Mouse (Mus musculus) liver, embryonic 12.5 days (tissue): ENCODE data around the gene Uggt1. TPM values are rescaled to one million over a fixed set of nuclear protein-coding genes. Genes with fewer than 3 reads are reported as not detected.
A peak's percentile ranks its signal among the peaks of the same experiment; 100 is the strongest.

Source experiments
- ATAC-seq: fragments of 200-750 bp; cut with Nextera tagmentation; 2 replicates; pipeline ENCODE4 v1.8.0; 2017; ENCODE audit warnings: moderate number of reproducible peaks, mild to moderate bottlenecking, moderate library complexity
- H3K27ac ChIP-seq: fragments of 300-500 bp; sonication (generic); 2 replicates; pipeline ENCODE4 v1.5.1; 2016; ENCODE audit warnings: mild to moderate bottlenecking
- H3K27me3 ChIP-seq: fragments of 300-500 bp; sonication (generic); replicated peaks from 2 replicates; pipeline ENCODE4 v1.6.1; 2016; ENCODE audit warnings: mild to moderate bottlenecking, moderate library complexity
- H3K36me3 ChIP-seq: fragments of 300-500 bp; sonication (generic); 2 replicates; pipeline ENCODE4 v1.6.1; 2016; ENCODE audit warnings: mild to moderate bottlenecking, moderate library complexity
- H3K4me1 ChIP-seq: fragments of 300-500 bp; sonication (generic); 2 replicates; pipeline ENCODE4 v1.6.1; 2016
- H3K4me2 ChIP-seq: fragments of 300-500 bp; sonication (generic); 2 replicates; pipeline ENCODE4 v1.6.1; 2016; ENCODE audit warnings: mild to moderate bottlenecking, moderate library complexity
- H3K4me3 ChIP-seq: fragments of 300-500 bp; sonication (generic); 2 replicates; pipeline ENCODE4 v1.5.1; 2016; ENCODE audit warnings: mild to moderate bottlenecking, moderate library complexity
- H3K9ac ChIP-seq: fragments of 300-500 bp; sonication (generic); 2 replicates; pipeline ENCODE4 v1.6.1; 2016; ENCODE audit warnings: mild to moderate bottlenecking, moderate library complexity
- H3K9me3 ChIP-seq: fragments of 300-500 bp; sonication (generic); replicated peaks from 2 replicates; pipeline ENCODE4 v1.6.1; 2016; ENCODE audit warnings: mild to moderate bottlenecking, moderate library complexity
- WGBS: fragments of 180-500 bp; shearing (Covaris S2); methylation state at CpG from one replicate; pipeline ENCODE4 v1.1.7; 2016; ENCODE audit not compliant: insufficient replicate concordance; 5-methylcytosine and 5-hydroxymethylcytosine counted together
- polyA plus RNA-seq: library from polyadenylated mRNA; unstranded; fragments of >200 nt; fragmentation: Nextera tagmentation; extraction: Ambion mirVana; gene quantifications from 2 replicates; pipeline ENCODE4 v1.2.1, GENCODE M21; 2016

Gene Uggt1
- polyA plus RNA-seq, 1 experiment from 2014 or later: 28.5 TPM

DNA sequence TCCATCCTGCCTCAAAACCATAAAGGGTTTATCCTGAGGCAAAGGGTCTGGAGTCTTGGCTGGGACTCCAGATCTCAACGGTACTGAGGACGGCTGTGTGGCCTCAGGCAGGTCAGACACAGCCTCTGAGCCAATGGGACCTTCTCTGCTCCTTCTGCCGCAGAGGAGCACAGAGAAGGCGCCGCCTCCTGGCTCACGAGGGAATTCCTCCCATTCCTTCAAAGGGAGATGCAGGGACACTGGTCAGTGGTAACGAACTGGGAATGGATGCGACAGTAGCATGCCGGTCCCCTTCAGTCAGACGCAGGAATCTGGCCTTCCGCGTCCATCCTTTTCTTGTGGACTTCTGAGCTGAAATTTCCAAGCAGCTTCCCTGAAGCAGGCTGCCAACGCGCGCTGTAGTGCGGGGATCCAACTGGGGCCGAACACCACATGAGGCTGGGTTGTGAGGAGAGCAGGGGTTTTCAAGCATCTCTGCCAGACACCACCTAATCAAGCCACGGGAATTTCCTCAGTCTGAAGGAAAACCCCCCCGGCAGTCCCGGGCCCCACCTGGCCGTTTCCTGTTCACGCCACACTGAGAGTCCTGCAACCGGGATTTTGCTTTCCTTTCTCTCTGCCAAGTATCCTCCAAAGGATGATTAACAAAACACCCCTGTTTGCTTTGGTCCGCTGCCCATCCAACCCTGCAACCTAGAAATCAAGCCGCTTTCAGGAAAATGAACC lies 10.3 kb upstream of the Uggt1 start:
- peak overlapping the region; percentile 31; the same call in 1 of the 2 replicates for H3K4me2 ChIP-seq
- H3K9me3 ChIP-seq: peaks cover 8% of the 10 kb centered on the region
- no peak for ATAC-seq
- peaks cover 11% of the 10 kb centered on the region; the same call in 1 of the 2 replicates for H3K4me1 ChIP-seq
- H3K36me3 ChIP-seq: no peaks in the 10 kb centered on the region
- H3K27ac ChIP-seq: no peak overlapping the region
- WGBS: 21% methylated on average over 25 of the region's 25 CpGs
- H3K27me3 ChIP-seq: peaks cover 29% of the 10 kb centered on the region
- H3K4me3 ChIP-seq: no peak overlapping the region
- peak overlapping the region; percentile 27; the same call in 1 of the 2 replicates for H3K9ac ChIP-seq

DNA sequence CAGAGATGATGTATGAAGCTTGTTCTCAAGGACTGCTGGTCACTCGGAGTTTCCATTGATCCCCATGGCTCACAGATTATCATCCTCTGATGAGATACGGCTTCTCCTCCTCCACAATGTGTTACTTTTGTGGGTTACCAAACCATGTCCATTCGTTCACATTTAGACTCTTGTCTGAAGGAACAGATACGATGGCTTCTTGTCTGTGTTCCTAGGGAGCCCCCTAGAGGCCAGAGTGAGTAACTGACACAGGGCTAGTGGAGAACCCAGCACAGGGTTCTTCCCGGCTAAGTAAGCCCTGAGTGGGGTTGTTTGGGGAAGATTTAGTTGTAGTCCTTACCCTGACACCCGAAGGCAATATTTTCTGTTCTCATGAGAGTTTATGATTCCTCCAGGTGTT lies 8.3 kb upstream of the Uggt1 start:
- H3K27me3 ChIP-seq: peaks cover 29% of the 10 kb centered on the region
- no peak overlapping the region for H3K9ac ChIP-seq
- WGBS: 3% methylated on average over 6 of the region's 6 CpGs

DNA sequence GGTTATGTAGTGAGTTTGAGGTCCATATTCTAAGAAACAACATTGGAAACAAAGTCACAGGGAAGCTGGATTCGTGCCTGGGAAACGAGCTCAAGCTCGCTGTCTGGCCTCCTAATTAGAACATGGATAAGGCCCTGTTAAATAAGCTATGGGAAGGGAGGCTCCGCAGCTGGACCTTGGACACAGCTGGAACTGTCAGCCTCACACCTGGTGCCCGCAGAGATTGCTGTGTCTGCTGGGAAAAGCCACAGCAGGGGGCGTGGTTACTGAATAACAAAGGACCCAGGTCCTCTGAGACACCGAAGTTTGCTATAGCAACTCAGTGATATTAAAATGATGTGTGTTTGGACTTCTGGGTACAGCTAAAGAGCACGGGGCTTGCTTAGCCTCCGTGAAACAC lies 6.9 kb upstream of the Uggt1 start:
- H3K4me1 ChIP-seq: peaks cover 11% of the 10 kb centered on the region; the same call in 1 of the 2 replicates
- ATAC-seq: no peak

More for the DNA sequence above, 8.3 kb upstream of the Uggt1 start:
- Histone ChIP-seq H3K36me3 (no peaks in the 10 kb centered on the region), H3K27ac (no peak overlapping the region), H3K4me2 (no peak overlapping the region), H3K4me3 (no peak overlapping the region), H3K4me1 (peaks cover 11% of the 10 kb centered on the region; the same call in 1 of the 2 replicates), H3K9me3 (peaks cover 8% of the 10 kb centered on the region)
- ATAC-seq: 0 out of 2 replicates have a peak, but pooled peaks have one; percentile 51

DNA sequence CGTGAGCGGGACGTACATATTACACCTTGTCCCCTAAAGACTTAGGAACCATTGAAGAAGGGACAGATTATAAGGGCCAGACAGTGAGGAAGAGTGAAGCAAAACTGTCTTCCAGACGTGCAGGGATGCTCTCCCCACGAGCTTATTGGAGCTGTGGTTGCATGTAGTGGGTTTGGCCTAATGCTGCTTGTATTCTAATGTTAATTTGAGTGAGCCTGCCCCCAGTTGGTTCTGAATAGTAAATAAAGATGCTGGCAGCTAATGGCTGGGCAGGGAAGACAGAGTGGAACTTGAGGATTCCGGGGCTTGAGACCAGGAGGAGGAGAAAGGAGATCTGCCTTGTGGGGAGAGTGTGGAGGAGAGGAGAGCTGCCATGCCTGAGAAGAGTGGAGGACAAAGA lies 2.2 kb upstream of the Uggt1 start:
- WGBS: 62% methylated on average over 6 of the region's 6 CpGs
- no peaks in the 10 kb centered on the region for H3K9me3 ChIP-seq

More for the DNA sequence above, 6.9 kb upstream of the Uggt1 start:
- H3K36me3 ChIP-seq: no peaks in the 10 kb centered on the region
- H3K27ac ChIP-seq: no peak overlapping the region
- H3K27me3 ChIP-seq: peaks cover 29% of the 10 kb centered on the region
- WGBS: 34% methylated on average over 9 of the region's 9 CpGs
- H3K4me2 ChIP-seq: no peak overlapping the region
- H3K9ac ChIP-seq: no peak overlapping the region
- no peak overlapping the region for H3K4me3 ChIP-seq
- peaks cover 3% of the 10 kb centered on the region for H3K9me3 ChIP-seq

DNA sequence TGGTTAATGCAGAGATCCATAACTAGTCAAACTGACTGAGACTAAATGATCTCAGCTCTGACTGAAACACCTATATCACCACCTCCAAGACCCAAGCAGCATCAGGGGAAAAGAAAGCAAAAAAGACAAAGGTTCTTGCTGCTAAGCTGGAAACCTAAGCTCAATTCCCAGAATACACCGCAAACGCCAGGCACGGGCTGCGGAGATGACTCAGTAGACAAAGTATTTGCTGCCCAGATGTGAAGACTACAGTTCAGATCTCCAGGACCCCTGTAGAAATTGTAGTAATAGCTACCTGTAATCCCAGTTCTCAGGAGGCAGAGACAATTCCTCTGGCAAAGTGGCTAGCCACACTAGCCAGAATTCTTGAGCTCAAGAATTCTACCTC lies 302 bp upstream of the Uggt1 start:
- H3K27me3 ChIP-seq: no peaks in the 10 kb centered on the region; the same call in 1 of the 2 replicates
- H3K9ac ChIP-seq: no peak overlapping the region
- H3K36me3 ChIP-seq: no peaks in the 10 kb centered on the region
- ATAC-seq: no peak
- 0 out of 2 replicates have a peak overlapping the region, but pooled peaks have one; percentile 96 for H3K4me3 ChIP-seq
- WGBS: 82% methylated on average over 4 of the region's 4 CpGs
- peaks cover 37% of the 10 kb centered on the region for H3K4me1 ChIP-seq
- H3K4me2 ChIP-seq: peak overlapping the region; percentile 88
- no peaks in the 10 kb centered on the region for H3K9me3 ChIP-seq
- no peak overlapping the region for H3K27ac ChIP-seq

More for the DNA sequence above, 2.2 kb upstream of the Uggt1 start:
- no peak for ATAC-seq
- Histone ChIP-seq H3K4me1 (peaks cover 25% of the 10 kb centered on the region), H3K27ac (no peak overlapping the region), H3K36me3 (no peaks in the 10 kb centered on the region), H3K4me2 (no peak overlapping the region), H3K4me3 (no peak overlapping the region), H3K27me3 (no peaks in the 10 kb centered on the region; the same call in 1 of the 2 replicates), H3K9ac (no peak overlapping the region)

DNA sequence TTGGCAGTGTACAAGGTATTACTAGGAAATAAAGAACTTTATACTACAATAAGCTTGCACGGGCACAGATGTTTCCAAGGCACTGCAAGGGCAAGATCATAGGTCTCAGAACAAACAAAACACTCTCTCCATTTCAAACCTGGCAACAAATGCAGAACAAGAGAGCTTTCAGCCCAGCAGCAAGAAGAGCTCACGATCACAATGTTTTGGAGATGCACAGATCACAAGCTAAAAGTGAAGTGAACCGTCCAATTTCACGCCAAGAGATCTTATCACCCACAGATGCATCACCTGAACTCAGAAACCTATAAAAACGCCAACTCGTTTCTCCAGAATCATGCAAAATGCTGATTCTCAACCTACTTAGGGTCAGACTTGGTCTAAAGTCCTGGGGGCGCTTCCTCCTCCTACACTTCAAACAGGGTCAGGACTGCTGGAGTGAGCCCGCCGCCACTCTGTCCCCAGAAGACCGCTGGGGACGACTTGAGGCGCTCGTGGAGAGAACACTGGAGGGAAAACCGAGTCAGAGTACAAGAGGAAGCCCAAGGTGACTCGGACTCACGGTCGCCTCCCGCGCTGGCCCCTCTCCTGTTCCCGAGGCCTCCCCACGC lies 968 bp downstream of the Uggt1 start:
- H3K27ac ChIP-seq: peak overlapping the region; percentile 89
- WGBS: 2% methylated on average over 21 of the region's 21 CpGs
- no peaks in the 10 kb centered on the region for H3K27me3 ChIP-seq
- H3K9ac ChIP-seq: peak overlapping the region; percentile 90
- no peaks in the 10 kb centered on the region for H3K36me3 ChIP-seq
- ATAC-seq: no peak
- no peaks in the 10 kb centered on the region for H3K9me3 ChIP-seq
- H3K4me2 ChIP-seq: peak overlapping the region; percentile 88
- H3K4me3 ChIP-seq: peak overlapping the region; percentile 96
- peaks cover 37% of the 10 kb centered on the region for H3K4me1 ChIP-seq

DNA sequence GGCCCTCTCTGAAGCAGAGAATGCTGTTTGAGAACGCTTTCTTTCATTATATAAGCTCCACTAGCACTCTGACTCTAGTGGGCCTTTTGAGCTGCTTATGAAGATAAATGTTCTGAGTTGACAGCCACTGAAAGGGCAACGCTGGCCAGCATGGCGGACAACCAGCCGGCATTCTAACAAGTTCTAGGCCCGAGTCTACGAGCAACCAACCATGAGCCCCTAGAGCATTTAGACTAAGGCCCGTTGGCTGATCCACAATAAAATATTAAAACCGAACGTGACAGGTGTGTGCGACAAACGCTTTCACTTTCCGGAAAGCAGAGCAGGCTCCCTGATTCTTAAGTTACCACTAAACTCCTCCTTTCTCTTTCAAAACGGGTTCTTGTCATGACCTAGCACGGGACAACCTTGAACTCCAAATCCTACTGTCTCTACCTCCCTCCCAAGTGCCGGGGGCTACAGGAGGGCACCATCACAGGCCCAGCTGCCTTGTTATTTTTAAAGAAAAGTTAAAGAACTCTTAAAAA lies 2.6 kb downstream of the Uggt1 start:
- Histone ChIP-seq H3K27ac (no peak overlapping the region), H3K27me3 (no peaks in the 10 kb centered on the region), H3K4me3 (no peak overlapping the region), H3K4me2 (peak overlapping the region; percentile 88; the same call in 1 of the 2 replicates), H3K4me1 (peaks cover 37% of the 10 kb centered on the region), H3K9me3 (no peaks in the 10 kb centered on the region), H3K9ac (no peak overlapping the region), H3K36me3 (0 out of 2 replicates have a peak, but pooled peaks cover 4% of the 10 kb centered on the region)
- WGBS: 86% methylated on average over 15 of the region's 15 CpGs
- ATAC-seq: no peak

DNA sequence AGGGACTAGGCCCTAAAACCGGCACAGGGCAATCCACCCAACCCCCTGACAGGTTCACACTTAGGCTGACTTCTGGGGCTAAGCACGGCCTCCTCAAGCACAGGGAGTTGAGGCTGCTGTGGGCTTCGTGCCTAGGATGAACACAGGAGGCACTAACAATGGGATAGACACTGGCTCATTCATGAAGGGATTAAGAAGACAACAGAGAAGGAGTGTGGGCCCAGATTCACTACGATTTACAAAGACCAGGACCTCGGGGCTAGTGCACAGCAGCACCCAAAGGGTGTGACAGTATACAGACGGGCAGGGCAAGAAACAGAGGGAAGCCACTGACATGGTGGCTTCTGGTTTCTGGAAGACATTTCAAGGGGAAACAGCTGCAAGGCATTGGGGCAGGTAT lies 4.3 kb downstream of the Uggt1 start:
- Histone ChIP-seq H3K4me2 (no peak overlapping the region), H3K9me3 (no peaks in the 10 kb centered on the region), H3K27ac (no peak overlapping the region), H3K27me3 (no peaks in the 10 kb centered on the region), H3K9ac (no peak overlapping the region), H3K4me1 (peaks cover 37% of the 10 kb centered on the region), H3K36me3 (0 out of 2 replicates have a peak, but pooled peaks cover 6% of the 10 kb centered on the region), H3K4me3 (no peak overlapping the region)
- no peak for ATAC-seq
- WGBS: 74% methylated on average over 6 of the region's 6 CpGs

DNA sequence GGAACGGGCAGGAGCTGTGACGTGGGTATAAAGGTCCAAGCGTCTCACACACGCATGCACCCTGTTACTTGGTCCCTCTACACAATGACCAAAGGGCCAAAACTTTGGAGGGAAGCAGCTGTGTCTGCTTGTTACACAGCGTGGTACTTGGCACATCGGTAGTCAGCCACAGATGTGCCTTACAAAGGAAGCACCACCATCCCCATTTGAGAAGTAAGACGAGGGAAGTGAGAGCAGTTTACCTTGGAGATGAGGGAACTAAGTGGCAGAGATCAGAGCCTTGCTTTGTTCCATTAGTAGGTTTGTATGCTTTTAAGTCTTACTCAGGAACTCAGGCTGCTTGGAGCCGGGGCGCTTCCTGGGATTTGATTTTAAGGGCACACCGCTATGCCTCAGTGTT lies 5.1 kb downstream of the Uggt1 start:
- Histone ChIP-seq H3K27me3 (no peaks in the 10 kb centered on the region), H3K4me2 (no peak overlapping the region), H3K27ac (no peak overlapping the region), H3K9ac (no peak overlapping the region), H3K4me3 (no peak overlapping the region), H3K9me3 (no peaks in the 10 kb centered on the region), H3K36me3 (peaks cover 14% of the 10 kb centered on the region), H3K4me1 (peaks cover 31% of the 10 kb centered on the region)
- 80% methylated on average over 10 of the region's 10 CpGs for WGBS
- no peak for ATAC-seq

DNA sequence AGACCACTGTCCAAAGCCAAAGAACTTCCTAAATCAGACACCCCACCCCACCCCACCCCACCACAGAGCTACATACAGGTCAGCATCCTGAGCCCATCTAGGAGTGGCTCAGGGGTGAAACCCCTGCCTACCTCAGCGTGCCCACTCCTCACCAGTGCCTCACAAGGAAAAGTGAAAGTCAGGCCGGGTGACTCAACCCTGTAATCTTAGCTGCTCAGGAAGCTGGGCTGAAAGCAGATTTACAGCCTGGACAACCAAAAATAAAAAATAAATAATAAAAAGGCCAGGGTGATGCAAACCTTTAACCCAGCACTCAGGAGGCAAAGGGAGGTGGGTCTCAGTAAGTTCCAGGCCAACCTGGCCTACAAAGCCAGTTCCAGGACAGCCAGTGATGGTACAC lies 8.7 kb downstream of the Uggt1 start:
- H3K9ac ChIP-seq: no peak overlapping the region
- no peaks in the 10 kb centered on the region for H3K9me3 ChIP-seq
- ATAC-seq: no peak
- H3K27me3 ChIP-seq: no peaks in the 10 kb centered on the region
- H3K27ac ChIP-seq: no peak overlapping the region
- H3K36me3 ChIP-seq: peaks cover 45% of the 10 kb centered on the region
- peaks cover 5% of the 10 kb centered on the region; the same call in 1 of the 2 replicates for H3K4me1 ChIP-seq
- no peak overlapping the region for H3K4me3 ChIP-seq
- 72% methylated on average over 2 of the region's 2 CpGs for WGBS
- H3K4me2 ChIP-seq: no peak overlapping the region

DNA sequence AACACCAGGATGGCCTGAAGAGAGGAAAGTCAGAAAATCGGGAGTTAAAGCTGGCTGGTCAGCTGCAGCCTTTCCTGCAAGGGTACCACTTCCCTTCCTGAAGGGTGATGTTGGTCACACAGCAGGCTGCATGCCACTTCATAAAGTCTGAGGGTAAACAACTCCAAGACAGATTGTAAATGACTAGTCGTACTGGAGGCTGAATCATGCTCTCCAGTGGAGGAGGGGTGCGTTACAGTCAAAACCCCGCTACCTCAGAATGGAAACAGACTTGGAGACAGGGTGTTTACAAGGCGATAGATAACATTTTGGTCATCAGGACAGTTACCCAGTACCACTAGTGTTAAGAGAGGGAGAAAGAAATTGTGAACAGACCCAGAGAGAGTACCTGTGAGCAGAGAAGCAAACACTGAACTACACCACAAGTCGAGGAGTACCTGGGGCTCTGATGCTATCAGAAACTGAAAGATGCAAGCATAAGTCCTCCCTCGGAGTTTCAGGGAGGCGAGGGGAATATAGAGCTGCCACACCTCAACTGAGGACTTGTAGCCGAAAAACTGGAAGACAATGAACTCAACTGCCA lies 9.4 kb downstream of the Uggt1 start:
- no peak for ATAC-seq
- no peak overlapping the region for H3K4me3 ChIP-seq
- WGBS: 68% methylated on average over 9 of the region's 9 CpGs
- no peak overlapping the region for H3K9ac ChIP-seq
- H3K9me3 ChIP-seq: no peaks in the 10 kb centered on the region
- H3K36me3 ChIP-seq: peaks cover 50% of the 10 kb centered on the region
- H3K27me3 ChIP-seq: no peaks in the 10 kb centered on the region
- H3K27ac ChIP-seq: no peak overlapping the region
- H3K4me2 ChIP-seq: no peak overlapping the region
- H3K4me1 ChIP-seq: peaks cover 3% of the 10 kb centered on the region; the same call in 1 of the 2 replicates

DNA sequence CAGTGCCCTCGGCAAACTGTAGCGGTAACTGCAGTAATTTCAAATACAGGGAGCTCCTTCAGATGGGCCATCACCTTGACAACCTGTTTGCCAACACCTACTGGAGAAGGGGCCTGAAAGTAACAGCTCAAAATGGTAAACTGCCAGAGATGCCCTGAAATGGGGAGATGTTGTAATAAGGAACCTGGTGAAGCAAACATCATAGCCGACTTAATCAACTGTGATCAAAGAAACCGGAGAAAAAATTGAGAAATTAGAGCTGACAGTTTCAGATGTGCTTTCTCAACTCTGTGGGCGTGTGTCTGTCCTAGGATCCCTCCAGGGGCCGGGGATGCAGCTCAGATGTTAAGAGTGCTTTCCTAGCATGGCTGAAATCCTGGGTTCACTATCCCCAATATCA lies 11.3 kb downstream of the Uggt1 start:
- Histone ChIP-seq H3K9ac (no peak overlapping the region), H3K27me3 (no peaks in the 10 kb centered on the region), H3K9me3 (no peaks in the 10 kb centered on the region), H3K4me1 (no peaks in the 10 kb centered on the region), H3K27ac (no peak overlapping the region), H3K36me3 (peaks cover 65% of the 10 kb centered on the region), H3K4me2 (no peak overlapping the region), H3K4me3 (no peak overlapping the region)
- 80% methylated on average over 6 of the region's 6 CpGs for WGBS
- ATAC-seq: no peak
